Mouse (Mus musculus) erythroblast, embryonic 14.5 days (primary cell): ENCODE data around the gene Trpm6.

Experiments used
- GATA1 ChIP-seq: IDR thresholded peaks from 2 replicates; pipeline ENCODE4 v1.6.1; 2012; ENCODE audit warnings: low read length, inconsistent platforms, mixed read lengths
- TAL1 ChIP-seq: IDR thresholded peaks from 3 replicates; pipeline ENCODE4 v1.6.1; 2012; ENCODE audit warnings: low read length, inconsistent platforms, mixed read lengths

- TF ChIP-seq TAL1 = no peak
- no peak for TF ChIP-seq GATA1
These were observed 155.7 kb downstream of the Trpm6 start for GRCm38 (mm10) chr19:18905511-18905910.
